Mouse (Mus musculus) midbrain, embryonic 13.5 days (tissue): ENCODE results near the gene Fanci. TPM values are rescaled to one million over a fixed set of nuclear protein-coding genes. Genes with fewer than 3 reads are reported as not detected.

Experiments
- ATAC-seq: fragments of 200-750 bp; cut with Nextera tagmentation; 2 replicates; pipeline ENCODE4 v1.8.0; 2017; ENCODE audit warnings: mild to moderate bottlenecking, moderate TSS enrichment, moderate library complexity
- H3K27ac ChIP-seq: fragments of 300-500 bp; sonication (generic); 2 replicates; pipeline ENCODE4 v1.5.1; 2015; ENCODE audit warnings: inconsistent platforms, mild to moderate bottlenecking, moderate library complexity
- H3K27me3 ChIP-seq: fragments of 300-500 bp; sonication (generic); 2 replicates; pipeline ENCODE4 v1.6.1; 2015; ENCODE audit warnings: mild to moderate bottlenecking, inconsistent platforms
- H3K36me3 ChIP-seq: fragments of 300-500 bp; sonication (generic); 2 replicates; pipeline ENCODE4 v1.6.1; 2015; ENCODE audit warnings: mild to moderate bottlenecking, inconsistent platforms
- H3K4me1 ChIP-seq: fragments of 300-500 bp; sonication (generic); replicated peaks from 2 replicates; pipeline ENCODE4 v1.6.1; 2015; ENCODE audit warnings: inconsistent platforms
- H3K4me2 ChIP-seq: fragments of 300-500 bp; sonication (generic); replicated peaks from 2 replicates; pipeline ENCODE4 v1.6.1; 2015; ENCODE audit warnings: moderate library complexity, mild to moderate bottlenecking, inconsistent platforms
- H3K4me3 ChIP-seq: fragments of 300-500 bp; sonication (generic); replicated peaks from 2 replicates; pipeline ENCODE4 v1.5.1; 2015; ENCODE audit warnings: mild to moderate bottlenecking, inconsistent platforms
- H3K9ac ChIP-seq: fragments of 300-500 bp; sonication (generic); replicated peaks from 2 replicates; pipeline ENCODE4 v1.6.1; 2015; ENCODE audit warnings: mild to moderate bottlenecking, inconsistent platforms
- H3K9me3 ChIP-seq: fragments of 300-500 bp; sonication (generic); 2 replicates; pipeline ENCODE4 v1.6.1; 2016; ENCODE audit warnings: mild to moderate bottlenecking, inconsistent platforms
- WGBS: fragments of 180-500 bp; shearing (Covaris S2); methylation state at CpG from one replicate; pipeline ENCODE4 v1.1.7; 2015; 5-methylcytosine and 5-hydroxymethylcytosine counted together
- polyA plus RNA-seq: library from polyadenylated mRNA; unstranded; fragments of >200 nt; fragmentation: Nextera tagmentation; extraction: Ambion mirVana; gene quantifications from 2 replicates; pipeline ENCODE4 v1.2.1, GENCODE M21; 2015

Fanci gene
- polyA plus RNA-seq, 1 experiment from 2014 or later: 4.9 TPM

GRCm38 (mm10) chr7:79496816-79497328, 105.1 kb downstream of the Fanci start:
- no peaks in the 10 kb centered on the region for H3K36me3 ChIP-seq
- WGBS: 6% methylated on average over 9 of the region's 9 CpGs
- no peak for ATAC-seq
- peaks cover 51% of the 10 kb centered on the region for H3K4me1 ChIP-seq
- H3K27me3 ChIP-seq: peaks cover 54% of the 10 kb centered on the region
- peak overlapping the region; percentile 49 for H3K9ac ChIP-seq
- peak overlapping the region; percentile 97 for H3K27ac ChIP-seq
- 0 out of 2 replicates have a peak overlapping the region, but pooled peaks have one; percentile 29 for H3K4me3 ChIP-seq
- peak overlapping the region; percentile 90 for H3K4me2 ChIP-seq
- H3K9me3 ChIP-seq: no peaks in the 10 kb centered on the region

- Histone ChIP-seq H3K27ac (peak overlapping the region; percentile 97), H3K9ac (peak overlapping the region; percentile 49), H3K4me2 (peak overlapping the region; percentile 90), H3K27me3 (peaks cover 62% of the 10 kb centered on the region), H3K36me3 (no peaks in the 10 kb centered on the region), H3K4me3 (peak overlapping the region; percentile 86; the same call in 1 of the 2 replicates), H3K4me1 (peaks cover 59% of the 10 kb centered on the region), H3K9me3 (no peaks in the 10 kb centered on the region)
- ATAC-seq: peak; percentile 19; the same call in 1 of the 2 replicates
- 2% methylated on average over 20 of the region's 20 CpGs for WGBS
Measured at GRCm38 (mm10) chr7:79497701-79498115, 106.0 kb downstream of the Fanci start.

- 7% methylated on average over 6 of the region's 6 CpGs for WGBS
- Histone ChIP-seq H3K27me3 (peaks cover 64% of the 10 kb centered on the region), H3K9me3 (no peaks in the 10 kb centered on the region), H3K4me2 (peak overlapping the region; percentile 90), H3K27ac (peak overlapping the region; percentile 97), H3K36me3 (no peaks in the 10 kb centered on the region), H3K4me3 (peak overlapping the region; percentile 86), H3K9ac (peak overlapping the region; percentile 37), H3K4me1 (peaks cover 66% of the 10 kb centered on the region)
- no peak for ATAC-seq
Measured at GRCm38 (mm10) chr7:79498356-79498755, 106.6 kb downstream of the Fanci start.

GRCm38 (mm10) chr7:79498965-79499595, 107.4 kb downstream of the Fanci start:
- peaks cover 69% of the 10 kb centered on the region for H3K27me3 ChIP-seq
- WGBS: under 1% methylated on average over 35 of the region's 35 CpGs
- H3K4me1 ChIP-seq: peaks cover 72% of the 10 kb centered on the region
- peak; percentile 6 for ATAC-seq
- peak overlapping the region; percentile 90 for H3K4me2 ChIP-seq
- H3K27ac ChIP-seq: peak overlapping the region; percentile 97
- peak overlapping the region; percentile 99 for H3K9ac ChIP-seq
- H3K36me3 ChIP-seq: no peaks in the 10 kb centered on the region
- H3K4me3 ChIP-seq: peak overlapping the region; percentile 86
- H3K9me3 ChIP-seq: no peaks in the 10 kb centered on the region

Other genes with a start within 250 kb of the Fanci start
- gene Mfge8, start 242.9 kb upstream of the Fanci start, polyA plus RNA-seq: 46.4 and 50.7 TPM in 2 replicates
- 16.4 and 16.5 TPM in 2 replicates for gene Abhd2, start 118.7 kb upstream of the Fanci start, polyA plus RNA-seq
- 6.3 and 7.5 TPM in 2 replicates for gene Rlbp1, start 4.9 kb upstream of the Fanci start, polyA plus RNA-seq
- 22.0 and 23.8 TPM in 2 replicates for gene Polg, start 74.4 kb downstream of the Fanci start, polyA plus RNA-seq
- gene Rhcg, start 225.7 kb downstream of the Fanci start, polyA plus RNA-seq: 2.1 and 2.5 TPM in 2 replicates